Mouse (Mus musculus) yolk sac, embryonic 10.5 days (tissue): ENCODE measurements around the gene Zfp706.

Source experiments
- DNase-seq: peaks from one replicate; pipeline ENCODE4 v3.0.0-alpha.2; 2017; ENCODE audit warnings: low spot score

Zfp706 gene

DNA sequence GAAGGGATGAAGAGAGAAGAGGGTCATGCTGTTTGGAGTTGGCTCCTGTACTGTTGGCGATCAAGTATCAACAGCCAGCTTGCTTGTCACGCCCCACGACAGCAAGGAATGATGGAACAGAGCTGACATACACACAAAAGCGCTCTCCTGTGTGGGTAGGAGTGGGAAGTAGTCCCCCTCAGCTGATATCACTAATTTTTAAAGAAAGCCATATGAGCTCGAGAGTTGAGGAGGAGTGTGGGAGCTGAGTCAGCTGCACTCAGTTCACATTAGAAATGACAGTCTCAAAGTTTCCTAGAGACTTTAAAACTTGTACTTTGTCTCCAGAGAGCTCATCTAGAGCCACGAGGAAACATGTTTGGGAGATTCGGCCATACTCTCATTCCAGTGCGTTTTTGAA lies 29.8 kb downstream of the Zfp706 start:
- no peak for DNase-seq

GRCm38 (mm10) chr15:36975690-36976089 lies 31.9 kb downstream of the Zfp706 start:
- no peak for DNase-seq

- peak; percentile 58 for DNase-seq
Measured at GRCm38 (mm10) chr15:36975256-36975620, 32.3 kb downstream of the Zfp706 start.

DNA sequence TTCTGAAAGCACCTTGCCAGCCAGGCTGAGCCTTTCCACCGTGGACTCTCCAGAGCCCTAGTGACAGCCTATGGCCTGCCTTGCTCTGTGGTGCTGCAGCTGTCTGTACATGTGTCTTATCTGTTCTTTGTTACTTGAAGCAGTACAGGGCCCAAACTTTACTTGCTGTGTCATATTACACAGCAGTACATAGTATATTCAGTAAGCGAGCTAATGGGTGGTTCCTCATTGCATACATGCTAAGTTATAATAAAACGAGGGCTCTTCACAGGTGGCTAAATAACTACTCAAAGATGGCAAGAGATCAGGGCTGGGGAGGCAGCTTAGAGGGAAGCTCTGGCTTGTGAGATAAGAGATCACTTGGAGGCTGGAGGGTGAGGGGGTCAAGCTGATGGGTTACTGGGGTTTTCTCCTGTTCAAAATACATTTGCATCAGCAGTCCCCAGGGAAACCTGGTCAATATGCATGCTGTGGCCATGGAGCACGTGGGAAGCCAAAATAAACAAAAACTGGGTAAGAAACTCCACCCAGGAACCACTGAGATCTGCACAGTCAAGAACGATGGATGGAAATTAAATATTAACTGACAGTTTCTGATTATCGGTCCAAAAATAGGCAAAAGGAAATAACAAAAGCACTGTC lies 32.8 kb downstream of the Zfp706 start:
- peak; percentile 70 for DNase-seq

DNA sequence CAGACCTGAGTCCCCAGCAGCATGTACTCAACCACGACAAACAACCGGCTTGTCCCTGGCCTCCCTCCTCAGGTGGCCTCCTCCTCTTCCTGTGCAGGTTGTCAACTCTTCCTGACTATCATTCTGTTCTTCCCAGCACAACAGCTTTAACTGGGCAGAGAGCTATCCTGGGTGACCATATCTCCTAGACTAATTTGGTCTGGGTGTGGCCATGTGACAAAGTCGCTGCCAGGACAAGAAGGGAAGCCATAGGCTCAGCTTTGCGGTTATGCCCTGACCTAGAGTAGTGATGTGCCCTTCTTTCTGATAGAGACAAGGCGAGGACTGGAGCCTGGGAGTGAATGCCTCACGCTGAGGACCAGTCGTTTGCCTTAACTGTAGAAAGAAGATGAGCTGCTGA lies 33.9 kb downstream of the Zfp706 start:
- no peak for DNase-seq

GRCm38 (mm10) chr15:36973290-36973689 lies 34.3 kb downstream of the Zfp706 start:
- DNase-seq, result no peak

DNA sequence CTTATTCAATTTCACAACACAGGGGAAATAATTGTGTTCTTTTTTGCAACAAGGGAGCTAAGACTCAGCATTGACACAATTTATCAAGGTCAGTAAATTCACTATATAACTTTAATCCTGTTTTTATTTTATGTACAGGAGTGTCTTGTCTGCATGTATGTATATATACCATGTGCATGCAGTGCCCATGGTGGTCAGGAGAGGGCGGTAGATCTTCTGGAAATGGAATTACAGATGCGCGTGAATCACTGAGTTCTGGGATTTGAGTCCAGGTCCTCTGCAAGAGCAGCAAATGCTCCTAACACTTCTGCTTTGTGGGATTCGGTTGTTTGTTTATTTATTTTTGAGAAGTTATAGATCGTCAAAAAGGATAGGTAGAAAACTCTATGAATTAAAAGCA lies 37.8 kb downstream of the Zfp706 start:
- DNase-seq, result no peak

GRCm38 (mm10) chr15:36968295-36968694 lies 39.3 kb downstream of the Zfp706 start:
- DNase-seq, result no peak

DNA sequence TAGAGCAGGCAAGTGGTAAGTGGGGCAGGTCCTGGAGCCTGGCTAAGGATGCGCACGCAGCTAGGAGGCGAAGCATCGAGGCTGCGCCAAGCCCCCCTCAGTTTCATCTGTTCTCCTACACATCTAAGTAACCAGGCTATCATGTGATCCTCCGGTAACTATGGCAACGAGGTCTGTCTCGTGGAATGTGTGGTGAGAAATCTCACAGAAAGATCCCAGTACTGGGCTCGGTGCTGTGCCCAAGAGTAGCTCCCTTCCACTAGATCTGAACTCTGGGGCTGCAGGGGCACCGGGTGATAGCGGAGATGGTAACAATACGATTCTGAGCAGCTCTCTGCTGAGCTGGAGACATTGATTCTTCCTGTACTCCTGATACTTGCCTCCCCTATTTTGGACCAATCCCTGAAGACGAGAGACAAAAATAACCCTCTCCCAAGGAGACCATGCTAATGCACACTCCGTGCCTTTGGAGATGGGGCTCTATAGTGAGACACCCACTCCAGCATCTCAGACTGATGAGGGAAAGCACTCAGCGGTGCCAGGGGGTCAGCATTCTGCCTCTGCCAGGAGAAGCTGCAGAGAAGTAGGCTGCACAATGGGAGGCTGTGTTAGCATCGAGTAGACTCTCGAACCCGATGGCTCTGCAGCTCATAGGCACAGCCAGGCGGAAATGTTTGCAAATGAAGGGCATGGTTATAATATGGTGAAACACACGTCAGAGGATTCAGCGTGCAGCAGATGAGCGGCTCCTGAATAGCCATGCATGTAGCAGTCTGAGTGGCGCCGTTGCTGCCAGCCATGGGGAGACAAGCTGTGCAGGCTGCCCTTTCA lies 40.0 kb downstream of the Zfp706 start:
- DNase-seq, result no peak

DNA sequence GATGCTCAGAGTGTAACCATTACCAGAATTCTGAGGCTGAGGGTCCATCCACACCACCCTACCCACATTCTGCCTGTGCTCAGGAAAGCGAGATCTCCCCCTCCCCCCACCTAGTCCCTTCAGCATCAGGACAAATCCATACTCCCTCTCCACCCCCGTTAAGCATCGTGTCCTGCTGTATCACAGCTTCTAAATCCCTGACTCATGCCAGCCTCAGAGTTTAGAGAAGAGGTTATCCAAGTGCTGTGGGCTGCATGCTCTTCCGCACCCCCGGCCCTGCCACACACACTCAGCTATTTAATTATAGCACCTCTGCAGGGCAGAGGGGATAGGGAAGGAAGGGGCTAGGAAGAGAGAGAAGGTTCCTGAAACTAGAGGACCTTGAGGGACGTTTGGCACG lies 40.6 kb downstream of the Zfp706 start:
- no peak for DNase-seq

DNA sequence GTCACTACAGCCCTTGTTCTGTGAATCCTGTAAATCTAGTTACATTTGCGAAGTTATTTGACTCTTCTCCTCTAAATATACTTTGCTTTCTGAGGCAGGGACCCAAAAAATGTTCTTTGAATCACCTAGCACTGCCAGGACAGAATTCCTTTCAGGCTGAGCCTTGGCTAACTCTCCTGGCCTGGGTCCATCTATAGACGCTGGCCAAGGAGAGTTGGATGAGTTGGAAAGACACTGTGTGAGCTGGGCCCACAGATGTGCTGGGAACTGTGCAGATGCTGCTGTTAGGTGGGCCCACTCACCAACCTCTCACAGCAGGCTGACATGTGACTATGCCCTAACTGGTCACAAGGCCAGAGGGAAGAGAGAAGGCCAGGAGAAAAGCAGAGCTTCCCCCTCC lies 41.1 kb downstream of the Zfp706 start:
- no peak for DNase-seq

DNA sequence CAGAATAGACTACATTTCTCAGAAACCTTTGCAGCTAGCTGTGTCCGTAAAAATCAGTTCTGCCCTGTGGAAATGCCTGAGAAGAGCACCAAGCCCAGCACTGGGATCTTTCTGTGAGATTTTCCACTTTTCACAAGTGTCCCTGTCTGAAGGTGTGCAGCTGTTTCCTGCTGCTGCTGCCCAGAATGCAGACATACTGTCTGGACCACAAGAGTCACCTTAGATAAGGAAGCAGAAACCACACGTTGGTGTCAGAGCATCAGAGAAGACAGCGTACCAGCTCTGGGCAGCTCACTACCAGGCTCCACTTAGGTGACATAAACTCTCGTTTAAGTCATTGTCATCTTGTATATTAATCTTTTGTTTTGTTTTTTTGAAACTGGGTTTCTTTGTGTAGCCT lies 41.8 kb downstream of the Zfp706 start:
- no peak for DNase-seq

- no peak for DNase-seq
Measured at GRCm38 (mm10) chr15:36962931-36963330, 44.6 kb downstream of the Zfp706 start.

- no peak for DNase-seq
Measured at GRCm38 (mm10) chr15:36960876-36961237, 46.7 kb downstream of the Zfp706 start.

DNA sequence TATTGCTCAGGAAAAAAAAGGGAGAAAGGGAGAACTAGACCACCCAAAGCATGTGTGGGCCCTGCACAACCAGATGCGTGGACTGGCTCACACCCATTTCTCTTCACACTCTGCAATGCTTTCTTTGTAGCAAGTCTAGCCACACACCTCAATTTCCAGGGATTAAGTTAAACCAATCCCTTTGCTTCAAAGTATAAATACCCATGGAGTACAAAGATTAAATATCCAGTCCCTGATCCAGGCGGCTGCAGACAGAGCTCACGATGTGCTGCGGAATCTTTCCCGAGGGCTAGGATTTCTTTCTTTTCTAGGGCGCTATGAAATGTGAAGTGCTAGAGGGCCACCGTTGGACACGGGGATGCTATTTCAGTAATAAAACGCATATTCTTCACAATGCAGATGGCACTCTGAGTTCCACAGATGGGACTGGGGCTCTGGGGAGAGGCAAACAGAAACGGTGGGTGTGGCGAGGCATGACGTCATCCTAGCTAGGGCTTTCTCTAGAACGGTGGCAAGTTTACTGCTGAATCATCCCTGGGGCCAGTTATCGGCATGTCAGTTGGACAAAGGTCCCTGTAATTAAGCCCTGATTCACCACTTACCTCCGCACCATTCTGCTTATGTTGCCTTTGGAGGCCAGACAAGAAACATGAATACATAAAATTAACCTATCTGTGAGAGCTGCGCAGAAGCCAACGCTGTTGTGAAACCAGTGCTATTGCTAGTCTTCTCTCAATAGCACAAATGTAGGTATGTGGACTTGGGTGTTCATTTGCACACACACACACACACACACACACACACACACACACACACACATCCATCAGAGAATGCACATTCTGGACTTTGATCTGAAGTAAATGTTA lies 47.3 kb downstream of the Zfp706 start:
- peak; percentile 72 for DNase-seq

DNA sequence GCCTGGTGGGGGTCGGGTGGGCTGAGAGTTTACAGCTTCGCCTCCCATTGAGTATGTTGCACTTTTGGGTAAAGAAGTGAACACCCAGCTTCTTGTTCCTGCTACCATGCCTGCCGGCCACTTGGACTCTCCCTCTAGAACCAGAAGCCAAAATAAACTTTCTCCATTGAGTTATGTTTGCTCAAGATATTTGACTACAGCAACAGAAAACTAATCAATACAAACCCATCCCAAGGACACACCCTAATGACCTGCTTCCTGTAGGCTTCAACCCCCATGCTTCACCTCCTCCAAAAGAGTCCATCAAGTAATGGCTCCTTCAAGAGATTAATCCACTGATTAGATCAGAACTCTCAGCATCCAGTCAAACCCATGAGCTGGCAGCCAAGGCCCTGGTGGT lies 51.4 kb downstream of the Zfp706 start:
- DNase-seq, result no peak

DNA sequence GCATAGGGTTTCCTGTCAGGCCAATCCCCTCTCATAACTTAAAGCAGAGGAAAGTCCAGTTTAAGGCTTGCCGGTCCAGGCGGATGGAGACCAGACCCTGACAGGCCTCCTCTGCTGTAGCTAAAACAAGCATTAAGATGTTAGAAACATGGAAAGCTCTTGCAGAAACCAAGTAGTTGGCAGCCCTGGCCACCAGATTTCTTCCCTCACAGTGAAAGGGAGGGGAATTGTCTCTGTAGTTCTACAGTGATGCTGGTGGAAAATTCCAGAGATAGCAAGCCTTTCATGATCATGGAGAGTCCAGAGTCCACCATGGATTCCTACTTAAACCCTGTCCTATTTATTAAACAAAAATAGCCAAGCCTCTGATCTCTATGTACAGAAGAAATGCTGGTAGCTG lies 57.3 kb downstream of the Zfp706 start:
- peak; percentile 16 for DNase-seq

DNA sequence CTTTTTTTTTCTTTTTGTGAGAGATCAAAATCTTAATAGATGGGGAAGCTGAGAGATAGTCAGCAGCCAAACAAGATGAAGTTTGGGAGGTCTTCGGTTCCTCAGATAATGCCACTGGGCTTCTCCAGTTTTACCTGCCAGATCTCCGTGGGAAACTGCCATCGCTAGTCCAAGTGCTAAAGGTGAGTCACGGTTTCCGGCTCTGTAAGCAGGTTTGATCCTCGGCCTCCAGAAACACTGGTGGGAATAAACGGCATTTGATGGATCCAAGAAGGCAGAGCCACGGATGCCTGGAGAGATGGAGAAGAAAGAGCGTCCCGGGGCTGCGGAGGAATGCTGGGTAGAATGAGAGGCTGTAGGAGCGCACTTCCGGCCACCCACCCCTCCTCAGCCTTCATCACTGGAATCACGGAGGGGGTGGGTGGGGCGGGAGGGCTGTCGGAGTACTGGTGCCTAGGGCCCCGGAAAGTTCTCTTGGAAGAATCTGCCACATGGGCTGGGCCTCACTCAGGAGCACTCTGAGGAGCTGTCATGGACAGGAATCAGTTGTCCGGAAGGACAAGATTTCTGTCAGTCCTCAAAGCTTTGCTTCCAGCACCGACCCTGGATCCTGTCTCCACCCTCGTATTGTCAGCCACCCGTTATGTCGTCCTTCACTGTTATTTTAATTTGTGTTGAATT lies 58.6 kb downstream of the Zfp706 start:
- DNase-seq, result no peak
